Mouse (Mus musculus): Measurements from ENCODE around the gene Nup50.

DNA sequence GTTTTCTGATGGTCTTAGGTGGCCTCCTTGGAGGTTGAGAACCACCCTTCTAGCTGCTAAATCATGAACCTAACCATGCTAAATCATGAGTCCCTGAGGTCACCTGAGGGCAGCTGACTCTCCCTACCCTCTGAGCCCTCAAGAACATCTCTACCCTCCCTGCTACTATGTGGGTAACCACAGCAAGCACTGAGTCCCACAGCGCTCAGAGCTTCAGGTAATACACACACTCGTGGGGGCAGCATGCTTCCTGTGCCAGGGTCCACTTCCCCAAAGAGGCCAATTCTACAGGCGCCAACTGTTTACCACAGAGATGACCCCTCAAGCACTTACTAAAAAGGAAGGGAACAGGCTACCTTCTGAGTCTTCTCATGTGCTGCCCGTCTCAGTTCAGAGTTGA is 45.3 kb downstream of the Nup50 start:
- TF ChIP-seq SMC3 (IDR thresholded peaks at IDR 0.05; ENCODE audit: low read depth, low read length) (no peak), USF1 (IDR thresholded peaks at IDR 0.05; ENCODE audit: low read depth, low read length) (no peak), CTCF (IDR thresholded peaks at IDR 0.05 in 2 of 3, conservative IDR thresholded peaks at IDR 0.05 in 1 of 3; ENCODE audit: control insufficient read depth in 1 of 3, insufficient read depth in 1 of 3, low read depth in 2 of 3, low read length in 3 of 3, poor library complexity in 1 of 3, severe bottlenecking in 1 of 3) (no peak), POLR2A (IDR thresholded peaks at IDR 0.05; ENCODE audit: control insufficient read depth in 1 of 2, insufficient read depth in 1 of 2, low read depth in 1 of 2, low read length in 2 of 2, poor library complexity in 1 of 2) (no peak), ETS1 (IDR thresholded peaks at IDR 0.05; ENCODE audit: low read depth, low read length) (no peak), TCF12 (IDR thresholded peaks at IDR 0.05; ENCODE audit: low read depth, low read length) (no peak)
